Mouse (Mus musculus) thymus, adult 2 months (tissue): Measurements from ENCODE around the gene Hs1bp3. TPM values are rescaled to one million over a fixed set of nuclear protein-coding genes. Genes with fewer than 3 reads are reported as not detected.

Experiments used
- DNase-seq: peaks from one replicate; pipeline ENCODE4 v3.0.0; 2021
- H3K27ac ChIP-seq: fragments of 200-500 bp; 2 replicates; pipeline ENCODE4 v1.5.1; 2012; ENCODE audit warnings: low read length, control low read depth; ENCODE audit not compliant: control insufficient read depth, insufficient read depth
- H3K27me3 ChIP-seq: fragments of 200-500 bp; 2 replicates; pipeline ENCODE4 v1.6.1; 2012; ENCODE audit warnings: mild to moderate bottlenecking, low read length, moderate library complexity, mixed read lengths; ENCODE audit not compliant: control insufficient read depth, insufficient read depth
- H3K36me3 ChIP-seq: fragments of 200-500 bp; 2 replicates; pipeline ENCODE4 v1.6.1; 2012; ENCODE audit warnings: mild to moderate bottlenecking, low read length, moderate library complexity; ENCODE audit not compliant: control insufficient read depth, insufficient read depth
- H3K4me1 ChIP-seq: fragments of 200-500 bp; replicated peaks from 2 replicates; pipeline ENCODE4 v1.6.1; 2012; ENCODE audit warnings: low read length; ENCODE audit not compliant: control insufficient read depth, insufficient read depth
- H3K4me3 ChIP-seq: fragments of 200-500 bp; 2 replicates; pipeline ENCODE4 v1.5.1; 2012; ENCODE audit warnings: mild to moderate bottlenecking, low read length, control low read depth, moderate library complexity; ENCODE audit not compliant: control insufficient read depth, insufficient read depth
- CTCF ChIP-seq: fragments of 200-500 bp; IDR thresholded peaks from 2 replicates; pipeline ENCODE4 v1.5.1; 2012; ENCODE audit warnings: mild to moderate bottlenecking, control low read depth, low read length, moderate library complexity, borderline replicate concordance; ENCODE audit not compliant: control insufficient read depth, poor library complexity, insufficient read depth; ENCODE audit errors: extremely low read depth
- POLR2A ChIP-seq: fragments of 200-500 bp; IDR thresholded peaks from 2 replicates; pipeline ENCODE4 v1.6.1; 2012; ENCODE audit warnings: mild to moderate bottlenecking, low read length, control low read depth, moderate library complexity; ENCODE audit not compliant: control insufficient read depth, poor library complexity, insufficient read depth; ENCODE audit errors: extremely low read depth
- WGBS: fragments of 180-500 bp; shearing (Covaris S2); methylation state at CpG from one replicate; pipeline ENCODE4 v1.1.7; 2018; 5-methylcytosine and 5-hydroxymethylcytosine counted together
- polyA plus RNA-seq: library from polyadenylated mRNA; depleted of rRNA; stranded (reverse); fragments of >200 nt; gene quantifications from 2 replicates; pipeline ENCODE4 v1.2.3, GENCODE M21; 2012; rRNA removed

Hs1bp3 gene
- polyA plus RNA-seq, 1 experiment: 14.3 TPM

DNA sequence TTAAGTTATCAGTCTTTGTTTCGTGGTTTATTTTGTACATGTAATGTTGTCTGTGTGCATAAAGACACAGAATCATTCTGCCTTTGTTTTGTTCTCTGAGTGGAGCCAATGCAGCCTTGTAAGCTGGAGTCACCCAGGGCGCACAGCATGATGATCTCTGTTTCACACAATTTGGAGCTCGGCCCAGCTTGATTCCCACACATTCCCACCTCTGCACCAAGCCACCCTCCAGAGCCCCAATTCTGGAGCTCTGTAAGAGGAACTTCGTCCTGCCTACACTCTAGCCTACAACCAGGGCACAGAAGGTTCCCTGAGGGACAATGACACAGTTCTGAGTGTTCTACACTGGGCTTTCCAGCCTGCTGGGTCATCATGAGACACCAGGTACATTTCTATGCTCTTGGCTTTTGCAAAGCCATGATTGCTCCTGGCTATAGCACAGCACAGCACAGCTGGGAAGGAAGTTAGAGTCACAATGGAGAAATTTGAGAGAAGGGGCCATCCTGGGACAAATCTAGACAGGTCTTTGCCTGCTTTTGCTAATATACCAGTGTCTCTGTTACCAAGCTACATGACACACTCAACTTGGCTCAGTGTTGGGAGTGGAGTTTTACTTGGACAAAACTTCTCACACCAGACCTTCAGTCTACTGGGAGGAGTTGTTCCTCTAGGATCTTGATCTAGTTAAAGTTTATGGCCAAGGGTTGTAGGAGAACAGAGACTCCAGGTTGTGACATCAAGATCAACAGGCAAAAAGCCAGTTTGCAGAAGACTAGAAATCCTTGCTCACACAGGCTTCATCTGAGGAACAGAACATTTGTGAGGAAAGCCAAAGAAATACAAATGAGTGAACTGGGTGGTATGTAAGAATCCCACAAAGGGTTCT, 75.5 kb downstream of the Hs1bp3 start:
- 83% methylated on average over 4 of the region's 4 CpGs for WGBS
- TF ChIP-seq CTCF: no peak
- DNase-seq: no peak
- H3K27ac ChIP-seq: no peak overlapping the region
- H3K4me1 ChIP-seq: no peaks in the 10 kb centered on the region
- H3K36me3 ChIP-seq: no peaks in the 10 kb centered on the region
- H3K4me3 ChIP-seq: no peak overlapping the region
- H3K27me3 ChIP-seq: no peaks in the 10 kb centered on the region

DNA sequence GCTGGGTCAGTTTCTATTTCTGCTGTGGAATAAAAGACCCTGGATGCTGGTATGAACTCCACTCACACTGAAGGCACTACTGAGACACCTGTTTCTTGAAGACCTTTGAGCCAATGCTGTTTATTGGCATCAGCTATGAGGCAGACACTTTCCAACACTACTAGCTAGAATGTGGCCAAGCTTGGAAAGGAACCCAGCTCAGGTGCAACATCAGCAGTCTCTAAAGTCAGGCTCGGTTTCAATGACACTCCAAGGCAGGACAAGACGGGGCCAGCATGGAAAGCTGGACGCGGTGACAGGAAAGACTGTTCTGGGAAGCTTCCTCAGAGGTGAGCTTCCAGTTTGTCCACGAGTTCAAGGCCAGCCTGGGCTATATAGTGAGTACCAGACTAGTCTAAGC, 80.0 kb downstream of the Hs1bp3 start:
- TF ChIP-seq POLR2A (no peak), CTCF (no peak)
- 88% methylated on average over 5 of the region's 5 CpGs for WGBS
- Histone ChIP-seq H3K27me3 (no peaks in the 10 kb centered on the region), H3K27ac (no peak overlapping the region), H3K4me3 (no peak overlapping the region), H3K36me3 (no peaks in the 10 kb centered on the region), H3K4me1 (no peaks in the 10 kb centered on the region)
- DNase-seq: no peak

Other genes starting within 250 kb of the Hs1bp3 start
- gene Ldah, start 105.3 kb upstream of the Hs1bp3 start, polyA plus RNA-seq: 29.8 and 33.2 TPM in 2 replicates
- gene Gdf7, start 11.5 kb upstream of the Hs1bp3 start, polyA plus RNA-seq: 2.3 and 3.5 TPM in 2 replicates
- gene Rhob, start 186.6 kb downstream of the Hs1bp3 start, polyA plus RNA-seq: 77.3 and 91.4 TPM in 2 replicates